Mouse (Mus musculus) liver, postnatal 0 days (tissue): ENCODE data around the gene Rad9b. TPM values are rescaled to one million over a fixed set of nuclear protein-coding genes. Genes with fewer than 3 reads are reported as not detected.

Source experiments
- ATAC-seq: fragments of 200-750 bp; cut with Nextera tagmentation; 2 replicates; pipeline ENCODE4 v1.8.0; 2017; ENCODE audit warnings: mild to moderate bottlenecking, moderate library complexity
- DNase-seq: peaks from one replicate; pipeline ENCODE4 v3.0.0-alpha.2; 2016
- H3K27ac ChIP-seq: fragments of 300-500 bp; sonication (generic); 2 replicates; pipeline ENCODE4 v1.5.1; 2014; ENCODE audit warnings: antibody characterized with exemption, moderate library complexity, mild to moderate bottlenecking, low read depth
- H3K27me3 ChIP-seq: fragments of 300-500 bp; sonication (generic); 2 replicates; pipeline ENCODE4 v1.6.1; 2014; ENCODE audit warnings: low read length, control low read depth, mixed read lengths; ENCODE audit not compliant: insufficient read depth
- H3K36me3 ChIP-seq: fragments of 300-500 bp; sonication (generic); replicated peaks from 2 replicates; pipeline ENCODE4 v1.6.1; 2014; ENCODE audit warnings: mild to moderate bottlenecking, control low read depth, low read length, moderate library complexity, mixed read lengths; ENCODE audit not compliant: insufficient read depth
- H3K4me1 ChIP-seq: fragments of 300-500 bp; sonication (generic); 2 replicates; pipeline ENCODE4 v1.6.1; 2014; ENCODE audit warnings: antibody characterized with exemption, mild to moderate bottlenecking, control low read depth; ENCODE audit not compliant: insufficient read depth
- H3K4me2 ChIP-seq: fragments of 300-500 bp; sonication (generic); 2 replicates; pipeline ENCODE4 v1.6.1; 2014; ENCODE audit warnings: low read depth, mild to moderate bottlenecking, low read length, moderate library complexity, mixed read lengths
- H3K4me3 ChIP-seq: fragments of 300-500 bp; sonication (generic); 2 replicates; pipeline ENCODE4 v1.5.1; 2014; ENCODE audit warnings: low read depth, low read length
- H3K9ac ChIP-seq: fragments of 300-500 bp; sonication (generic); replicated peaks from 2 replicates; pipeline ENCODE4 v1.6.1; 2014; ENCODE audit warnings: mild to moderate bottlenecking, moderate library complexity
- H3K9me3 ChIP-seq: fragments of 300-500 bp; sonication (generic); 2 replicates; pipeline ENCODE4 v1.6.1; 2016; ENCODE audit warnings: mild to moderate bottlenecking, control low read depth, low read length, mixed read lengths
- CTCF ChIP-seq: sonication (generic); IDR thresholded peaks from 2 replicates; pipeline ENCODE4 v1.5.1; 2016; ENCODE audit warnings: antibody characterized with exemption, low read depth
- EP300 ChIP-seq: IDR thresholded peaks from 2 replicates; pipeline ENCODE4 v1.6.1; 2016; ENCODE audit warnings: antibody characterized with exemption, low read depth, mild to moderate bottlenecking
- WGBS: fragments of 180-500 bp; shearing (Covaris S2); extraction: QIAGEN DNeasy Blood & Tissue Kit; methylation state at CpG from one replicate; pipeline ENCODE4 v1.1.7; 2014; ENCODE audit not compliant: insufficient replicate concordance; 5-methylcytosine and 5-hydroxymethylcytosine counted together
- polyA plus RNA-seq: library from polyadenylated mRNA; unstranded; fragments of >200 nt; fragmentation: Nextera tagmentation; extraction: Ambion mirVana; gene quantifications from 2 replicates; pipeline ENCODE4 v1.2.1, GENCODE M21; 2015

Gene Rad9b
- polyA plus RNA-seq, 1 experiment from 2014 or later = 3.0 TPM

- DNase-seq (no peak), ATAC-seq (no peak)
- Histone ChIP-seq H3K9me3 (no peaks in the 10 kb centered on the region), H3K36me3 (no peaks in the 10 kb centered on the region; the same call in 1 of the 2 replicates), H3K27me3 (no peaks in the 10 kb centered on the region), H3K9ac (no peak overlapping the region), H3K4me3 (no peak overlapping the region), H3K4me1 (peaks cover 36% of the 10 kb centered on the region), H3K4me2 (no peak overlapping the region), H3K27ac (no peak overlapping the region)
- no peak for TF ChIP-seq EP300
- no peak for TF ChIP-seq CTCF
- WGBS = 92% methylated on average over 6 of the region's 6 CpGs
These were observed 53.9 kb downstream of the Rad9b start for GRCm38 (mm10) chr5:122300071-122300518.

- 81% methylated on average over 14 of the region's 14 CpGs for WGBS
- TF ChIP-seq EP300 = no peak
- no peak for TF ChIP-seq CTCF
- H3K36me3 ChIP-seq = no peaks in the 10 kb centered on the region; the same call in 1 of the 2 replicates
- H3K4me2 ChIP-seq = no peak overlapping the region
- no peak for DNase-seq
- no peaks in the 10 kb centered on the region for H3K9me3 ChIP-seq
- H3K4me1 ChIP-seq = peaks cover 34% of the 10 kb centered on the region
- 0 out of 2 replicates have a peak overlapping the region, but pooled peaks have one; percentile 16 for H3K9ac ChIP-seq
- H3K27me3 ChIP-seq = no peaks in the 10 kb centered on the region
- no peak overlapping the region for H3K4me3 ChIP-seq
- ATAC-seq = no peak
- no peak overlapping the region for H3K27ac ChIP-seq
These were observed 58.7 kb downstream of the Rad9b start for GRCm38 (mm10) chr5:122295113-122295935.

- no peaks in the 10 kb centered on the region; the same call in 1 of the 2 replicates for H3K36me3 ChIP-seq
- TF ChIP-seq EP300 = no peak
- no peak for TF ChIP-seq CTCF
- DNase-seq (no peak), ATAC-seq (no peak)
- H3K9ac ChIP-seq = no peak overlapping the region
- no peak overlapping the region for H3K4me3 ChIP-seq
- no peaks in the 10 kb centered on the region for H3K9me3 ChIP-seq
- H3K27ac ChIP-seq = peak overlapping the region; percentile 90
- peaks cover 34% of the 10 kb centered on the region for H3K4me1 ChIP-seq
- 80% methylated on average over 3 of the region's 3 CpGs for WGBS
- no peak overlapping the region for H3K4me2 ChIP-seq
- no peaks in the 10 kb centered on the region for H3K27me3 ChIP-seq
These were observed 59.8 kb downstream of the Rad9b start for GRCm38 (mm10) chr5:122294219-122294735.

- peak; percentile 27; the same call in 1 of the 2 replicates for TF ChIP-seq EP300
- no peak for TF ChIP-seq CTCF
- H3K36me3 ChIP-seq = peaks cover 2% of the 10 kb centered on the region
- H3K9me3 ChIP-seq = no peaks in the 10 kb centered on the region
- no peak for DNase-seq
- no peak overlapping the region for H3K9ac ChIP-seq
- peak; percentile 14 for ATAC-seq
- peaks cover 34% of the 10 kb centered on the region for H3K4me1 ChIP-seq
- no peaks in the 10 kb centered on the region for H3K27me3 ChIP-seq
- WGBS = 71% methylated on average over 6 of the region's 6 CpGs
- peak overlapping the region; percentile 90 for H3K27ac ChIP-seq
- H3K4me3 ChIP-seq = no peak overlapping the region
- H3K4me2 ChIP-seq = no peak overlapping the region
These were observed 60.9 kb downstream of the Rad9b start for GRCm38 (mm10) chr5:122293131-122293530.

- peak overlapping the region; percentile 90 for H3K27ac ChIP-seq
- peak overlapping the region; percentile 51 for H3K9ac ChIP-seq
- peak overlapping the region; percentile 63 for H3K4me2 ChIP-seq
- peaks cover 42% of the 10 kb centered on the region for H3K4me1 ChIP-seq
- no peaks in the 10 kb centered on the region for H3K27me3 ChIP-seq
- ATAC-seq (peak; percentile 82), DNase-seq (no peak)
- peak overlapping the region; percentile 15 for H3K4me3 ChIP-seq
- 36% methylated on average over 17 of the region's 17 CpGs for WGBS
- no peaks in the 10 kb centered on the region for H3K9me3 ChIP-seq
- peaks cover 9% of the 10 kb centered on the region; the same call in 1 of the 2 replicates for H3K36me3 ChIP-seq
- TF ChIP-seq CTCF (no peak), EP300 (no peak)
These were observed 62.3 kb downstream of the Rad9b start for GRCm38 (mm10) chr5:122291553-122292339.
